Mouse (Mus musculus) brown adipose tissue, adult 24 weeks (tissue): Measurements from ENCODE around the gene Dap. TPM values are rescaled to one million over a fixed set of nuclear protein-coding genes. Genes with fewer than 3 reads are reported as not detected.

Experiments
- H3K27ac ChIP-seq: fragments of 200-500 bp; replicated peaks from 2 replicates; pipeline ENCODE4 v1.5.1; 2012; ENCODE audit warnings: low read depth, mild to moderate bottlenecking, low read length
- H3K4me1 ChIP-seq: fragments of 200-500 bp; 2 replicates; pipeline ENCODE4 v1.6.1; 2012; ENCODE audit warnings: low read length, mixed read lengths; ENCODE audit not compliant: control insufficient read depth, insufficient read depth, insufficient read length
- H3K4me3 ChIP-seq: fragments of 200-500 bp; 2 replicates; pipeline ENCODE4 v1.5.1; 2012; ENCODE audit warnings: low read depth, mild to moderate bottlenecking, low read length, moderate library complexity; ENCODE audit not compliant: insufficient read depth
- polyA plus RNA-seq: library from polyadenylated mRNA; stranded (reverse); fragments of >200 nt; gene quantifications from 2 replicates; pipeline ENCODE4 v1.2.4, GENCODE M21; 2012; ENCODE audit not compliant: missing spikeins, insufficient read depth, insufficient read length

The Dap gene
- polyA plus RNA-seq, 1 experiment = 102 TPM

GRCm38 (mm10) chr15:31319046-31319445 is 94.9 kb downstream of the Dap start:
- no peak overlapping the region for H3K27ac ChIP-seq
- no peaks in the 10 kb centered on the region for H3K4me1 ChIP-seq
- H3K4me3 ChIP-seq = no peak overlapping the region

GRCm38 (mm10) chr15:31320598-31321377 is 96.7 kb downstream of the Dap start:
- Histone ChIP-seq H3K4me3 (no peak overlapping the region), H3K27ac (no peak overlapping the region), H3K4me1 (no peaks in the 10 kb centered on the region)

GRCm38 (mm10) chr15:31323684-31324083 is 99.6 kb downstream of the Dap start:
- Histone ChIP-seq H3K4me1 (no peaks in the 10 kb centered on the region), H3K4me3 (no peak overlapping the region)

More at GRCm38 (mm10) chr15:31323684-31324083, 99.6 kb downstream of the Dap start:
- H3K27ac ChIP-seq = no peak overlapping the region

Other genes starting within 250 kb of the Dap start
- 0.67 and 0.91 TPM in 2 replicates for gene Ankrd33b, start 143.4 kb downstream of the Dap start, polyA plus RNA-seq
- 2.4 and 9.8 TPM in 2 replicates for gene Ropn1l, start 229.4 kb downstream of the Dap start, polyA plus RNA-seq